Mouse (Mus musculus) thymus, postnatal 14 days (tissue): ENCODE data around the gene Hirip3.
"Not testable (repeated sequence)": the region's sequence is repeated elsewhere in the genome, so short reads cannot be mapped to it uniquely, and the experiment has no call there.

ENCODE experiments used
- DNase-seq: peaks from one replicate; pipeline ENCODE4 v3.0.0; 2021

Hirip3 gene

GRCm38 (mm10) chr7:126855641-126856040 is 6.1 kb upstream of the Hirip3 start:
- DNase-seq = no peak

GRCm38 (mm10) chr7:126856741-126857420 is 4.9 kb upstream of the Hirip3 start:
- peak; percentile 80 for DNase-seq

GRCm38 (mm10) chr7:126860987-126861386 is 785 bp upstream of the Hirip3 start:
- no peak for DNase-seq

GRCm38 (mm10) chr7:126862147-126862784 is 494 bp downstream of the Hirip3 start, which contains the start of gene Ino80e:
Gene Ino80e, minus strand, starts transcription at chr7:126862377.
- peak; percentile 93 for DNase-seq

- DNase-seq = no peak
Measured at GRCm38 (mm10) chr7:126863791-126864190, 2.0 kb downstream of the Hirip3 start.

- no peak for DNase-seq
Measured at GRCm38 (mm10) chr7:126867534-126867933, 5.8 kb downstream of the Hirip3 start.

GRCm38 (mm10) chr7:126868003-126868402 is 6.2 kb downstream of the Hirip3 start:
- DNase-seq = no peak

- no peak for DNase-seq
Measured at GRCm38 (mm10) chr7:126869780-126870519, 8.2 kb downstream of the Hirip3 start.

GRCm38 (mm10) chr7:126870520-126870891 is 8.7 kb downstream of the Hirip3 start:
- DNase-seq = no peak

- no peak for DNase-seq
Measured at GRCm38 (mm10) chr7:126877239-126877638, 15.5 kb downstream of the Hirip3 start.

GRCm38 (mm10) chr7:126881040-126881439 is 19.3 kb downstream of the Hirip3 start:
- no peak for DNase-seq

GRCm38 (mm10) chr7:126883731-126884181 is 22.0 kb downstream of the Hirip3 start:
- peak; percentile 57 for DNase-seq

GRCm38 (mm10) chr7:126884286-126885164 is 22.8 kb downstream of the Hirip3 start, which contains the start of gene Taok2:
Gene Taok2, minus strand, starts transcription at chr7:126884703.
- peak; percentile 95 for DNase-seq

GRCm38 (mm10) chr7:126887281-126887680 is 25.5 kb downstream of the Hirip3 start:
- no peak for DNase-seq

GRCm38 (mm10) chr7:126888852-126889251 is 27.1 kb downstream of the Hirip3 start:
- DNase-seq = peak; percentile 45

GRCm38 (mm10) chr7:126896912-126897311 is 35.1 kb downstream of the Hirip3 start:
- DNase-seq = no peak

- DNase-seq = peak; percentile 15
Measured at GRCm38 (mm10) chr7:126897390-126898101, 35.8 kb downstream of the Hirip3 start.

GRCm38 (mm10) chr7:126898102-126898990 is 36.6 kb downstream of the Hirip3 start:
- DNase-seq = peak; percentile 96

- not testable (repeated sequence) for DNase-seq
Measured at GRCm38 (mm10) chr7:126899781-126900180, 38.0 kb downstream of the Hirip3 start.

- DNase-seq = no peak
Measured at GRCm38 (mm10) chr7:126905590-126905989, 43.8 kb downstream of the Hirip3 start.

GRCm38 (mm10) chr7:126914844-126915243 is 53.1 kb downstream of the Hirip3 start:
- DNase-seq = no peak
